Mouse (Mus musculus) testis, adult 2 months (tissue): ENCODE results near the gene Traf4. TPM values are rescaled to one million over a fixed set of nuclear protein-coding genes. Genes with fewer than 3 reads are reported as not detected.
A peak's percentile ranks its signal among the peaks of the same experiment; 100 is the strongest.
"Not testable (repeated sequence)": the region's sequence is repeated elsewhere in the genome, so short reads cannot be mapped to it uniquely, and the experiment has no call there.

Source experiments
- H3K27ac ChIP-seq: fragments of 200-500 bp; 2 replicates; pipeline ENCODE4 v1.5.1; 2012; ENCODE audit warnings: low read depth, low read length; ENCODE audit not compliant: control insufficient read depth, insufficient read depth
- H3K27me3 ChIP-seq: fragments of 200-500 bp; 2 replicates; pipeline ENCODE4 v1.6.1; 2012; ENCODE audit warnings: mild to moderate bottlenecking, low read length, moderate library complexity; ENCODE audit not compliant: control insufficient read depth, insufficient read depth
- H3K36me3 ChIP-seq: fragments of 200-500 bp; 2 replicates; pipeline ENCODE4 v1.6.1; 2012; ENCODE audit warnings: mild to moderate bottlenecking, low read length; ENCODE audit not compliant: control insufficient read depth, insufficient read depth
- H3K4me1 ChIP-seq: fragments of 200-500 bp; 2 replicates; pipeline ENCODE4 v1.6.1; 2012; ENCODE audit warnings: low read length; ENCODE audit not compliant: control insufficient read depth, insufficient read depth
- H3K4me3 ChIP-seq: fragments of 200-500 bp; 2 replicates; pipeline ENCODE4 v1.5.1; 2012; ENCODE audit warnings: low read depth, mild to moderate bottlenecking, low read length, moderate library complexity, mixed read lengths; ENCODE audit not compliant: control insufficient read depth
- CTCF ChIP-seq: fragments of 200-500 bp; IDR thresholded peaks from 2 replicates; pipeline ENCODE4 v1.5.1; 2012; ENCODE audit warnings: low read depth, mild to moderate bottlenecking, inconsistent platforms, low read length, moderate library complexity; ENCODE audit not compliant: control insufficient read depth, insufficient read depth, insufficient replicate concordance
- POLR2A ChIP-seq: fragments of 200-500 bp; IDR thresholded peaks from 2 replicates; pipeline ENCODE4 v1.6.1; 2012; ENCODE audit warnings: low read depth, mild to moderate bottlenecking, inconsistent platforms, low read length, moderate library complexity; ENCODE audit not compliant: control insufficient read depth
- polyA plus RNA-seq: library from polyadenylated mRNA; depleted of rRNA; stranded (reverse); fragments of >200 nt; gene quantifications from 2 replicates; pipeline ENCODE4 v1.2.3, GENCODE M21; 2012

Gene Traf4
- polyA plus RNA-seq, 1 experiment = 9.5 TPM

DNA sequence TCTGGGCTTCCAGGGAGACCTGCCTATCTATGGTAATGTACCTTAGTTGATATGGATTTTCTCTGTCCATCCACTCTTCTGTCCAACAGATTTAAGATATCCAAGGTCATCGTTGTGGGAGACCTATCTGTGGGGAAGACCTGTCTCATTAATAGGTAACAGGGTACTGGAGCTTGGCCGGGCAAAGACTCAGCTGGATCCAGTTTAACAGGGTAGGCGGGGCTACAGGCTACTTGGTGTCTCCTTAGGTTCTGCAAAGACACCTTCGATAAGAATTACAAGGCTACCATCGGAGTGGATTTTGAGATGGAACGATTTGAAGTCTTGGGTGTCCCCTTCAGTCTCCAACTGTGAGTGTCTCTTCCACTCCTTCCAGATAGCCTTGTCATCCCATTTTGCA, 24.7 kb upstream of the Traf4 start:
- Histone ChIP-seq H3K36me3 (no peaks in the 10 kb centered on the region), H3K4me3 (peak overlapping the region; percentile 13; the same call in 1 of the 2 replicates), H3K4me1 (peaks cover 9% of the 10 kb centered on the region), H3K27me3 (no peaks in the 10 kb centered on the region), H3K27ac (no peak overlapping the region)
- TF ChIP-seq POLR2A (no peak), CTCF (no peak)

GRCm38 (mm10) chr11:78189234-78190040, 24.0 kb upstream of the Traf4 start:
- TF ChIP-seq POLR2A (no peak), CTCF (no peak)
- peak overlapping the region; percentile 82 for H3K4me3 ChIP-seq
- H3K27me3 ChIP-seq = no peaks in the 10 kb centered on the region
- peaks cover 6% of the 10 kb centered on the region for H3K4me1 ChIP-seq
- no peaks in the 10 kb centered on the region for H3K36me3 ChIP-seq
- H3K27ac ChIP-seq = peak overlapping the region; percentile 81

DNA sequence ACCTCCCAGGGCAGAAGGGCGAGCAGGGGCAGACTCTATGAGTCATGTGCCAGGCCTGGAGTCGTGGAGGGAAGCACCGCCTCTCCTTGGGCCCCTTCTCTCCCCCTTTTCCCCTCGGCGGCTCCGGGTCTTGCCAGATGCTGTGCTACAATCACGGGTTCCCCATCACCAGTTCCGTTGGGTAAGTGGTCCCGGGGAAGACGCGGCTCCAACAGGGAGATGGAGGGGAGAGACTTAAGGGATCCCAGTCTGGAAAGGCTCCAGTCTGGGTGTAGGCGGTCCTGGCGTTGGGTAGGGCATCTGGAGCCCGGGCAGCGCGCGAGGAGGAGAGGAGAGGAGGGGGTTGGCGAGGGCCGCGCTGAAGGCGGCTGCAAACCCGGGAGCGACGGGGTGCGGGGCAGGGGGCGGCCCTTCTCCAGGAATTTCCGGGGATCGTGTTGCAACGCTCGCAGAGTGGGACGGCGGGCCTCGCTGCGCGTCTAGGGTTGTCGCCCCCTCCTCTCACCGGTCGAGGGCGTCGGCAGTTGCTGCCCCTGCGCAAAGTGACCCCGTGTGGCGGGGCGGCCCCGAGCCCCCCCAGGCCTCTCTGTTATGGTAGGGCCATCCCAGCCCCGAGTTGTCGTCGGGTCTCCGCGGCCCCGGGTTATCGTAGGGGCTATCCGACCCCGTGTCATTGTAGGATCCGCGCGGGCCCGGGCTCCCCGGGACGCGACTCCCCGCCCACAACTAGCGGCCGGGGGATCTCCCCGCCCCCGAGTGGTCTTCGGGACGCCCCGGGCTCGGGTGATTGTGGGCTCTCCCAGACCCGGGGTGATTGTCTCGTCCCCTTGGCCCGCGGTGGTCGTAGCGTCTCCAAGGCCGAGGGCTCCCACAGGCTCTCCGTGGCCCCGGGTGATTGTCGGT, 23.2 kb upstream of the Traf4 start, which contains the start of gene Rab34:
Gene Rab34, plus strand, starts transcription at position 100 of the 903 bp plus-strand sequence.
- no peaks in the 10 kb centered on the region for H3K27me3 ChIP-seq
- H3K36me3 ChIP-seq = no peaks in the 10 kb centered on the region
- peak within 1 kb of the TSS; percentile 82 for H3K4me3 ChIP-seq
- peak within 1 kb of the TSS; percentile 81 for H3K27ac ChIP-seq
- peak; percentile 43; the same call in 1 of the 2 replicates for TF ChIP-seq POLR2A
- TF ChIP-seq CTCF = no peak
- H3K4me1 ChIP-seq = peaks cover 6% of the 10 kb centered on the region

DNA sequence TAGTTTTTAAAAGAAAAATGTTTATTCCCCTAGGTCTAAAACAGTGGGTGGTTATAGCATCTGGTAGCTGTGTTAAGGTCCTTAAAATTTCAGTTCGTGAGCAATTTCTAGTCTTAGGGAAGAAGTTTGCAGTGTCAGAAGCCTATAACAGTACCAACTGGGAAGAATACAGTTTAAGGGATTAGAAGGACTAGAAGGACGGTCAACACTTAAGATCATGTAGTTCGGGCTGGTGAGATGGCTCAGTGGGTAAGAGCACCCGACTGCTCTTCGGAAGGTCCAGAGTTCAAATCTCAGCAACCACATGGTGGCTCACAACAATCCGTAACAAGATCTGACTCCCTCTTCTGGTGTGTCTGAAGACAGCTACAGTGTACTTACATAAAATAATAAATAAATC, 19.3 kb upstream of the Traf4 start:
- not testable (repeated sequence) for H3K4me3 ChIP-seq, H3K27me3 ChIP-seq, H3K27ac ChIP-seq, H3K4me1 ChIP-seq, H3K36me3 ChIP-seq

DNA sequence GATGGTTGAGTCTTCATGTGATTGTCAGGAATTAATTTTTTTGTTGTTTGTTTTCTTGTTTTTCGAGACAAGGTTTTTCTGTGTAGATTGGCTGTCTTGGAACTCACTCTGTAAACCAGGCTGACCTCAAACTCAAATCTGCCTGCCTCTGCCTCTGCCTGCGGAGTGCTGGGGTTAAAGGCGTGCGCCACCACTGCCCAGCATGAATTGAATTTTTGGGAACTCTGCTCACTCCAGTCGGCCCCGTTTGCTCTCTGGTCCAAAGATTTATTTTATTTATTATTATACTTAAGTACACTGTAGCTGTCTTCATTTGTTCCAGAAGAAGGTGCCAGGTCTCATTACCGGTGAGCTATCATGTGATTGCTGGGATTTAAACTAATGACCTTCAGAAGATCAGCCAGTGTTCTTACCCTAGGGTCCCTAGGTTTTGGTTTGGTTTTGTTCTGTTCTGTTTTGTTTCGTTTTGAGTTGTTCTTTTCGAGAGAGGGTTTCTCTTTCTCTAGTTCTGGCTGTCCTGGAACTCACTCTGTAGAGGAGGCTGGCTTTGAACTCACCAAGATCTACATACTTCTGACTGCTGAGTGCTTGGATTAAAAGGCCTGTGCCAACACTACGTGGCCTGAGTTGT, 18.6 kb upstream of the Traf4 start:
- peaks cover 10% of the 10 kb centered on the region for H3K4me1 ChIP-seq
- peaks cover 1% of the 10 kb centered on the region for H3K36me3 ChIP-seq
- no peak overlapping the region for H3K4me3 ChIP-seq
- H3K27me3 ChIP-seq = no peaks in the 10 kb centered on the region
- no peak for TF ChIP-seq POLR2A
- peak overlapping the region; percentile 44; the same call in 1 of the 2 replicates for H3K27ac ChIP-seq

- H3K27me3 ChIP-seq = no peaks in the 10 kb centered on the region
- peaks cover 1% of the 10 kb centered on the region for H3K36me3 ChIP-seq
- H3K27ac ChIP-seq = peak within 1 kb of the TSS; percentile 96
- no peak for TF ChIP-seq CTCF
- peak; percentile 74 for TF ChIP-seq POLR2A
- H3K4me3 ChIP-seq = peak within 1 kb of the TSS; percentile 100
- H3K4me1 ChIP-seq = peaks cover 11% of the 10 kb centered on the region
These were observed 17.8 kb upstream of the Traf4 start, which contains the start of gene Rpl23a for GRCm38 (mm10) chr11:78182961-78183844. Gene Rpl23a (minus strand): TSS chr11:78183584.

DNA sequence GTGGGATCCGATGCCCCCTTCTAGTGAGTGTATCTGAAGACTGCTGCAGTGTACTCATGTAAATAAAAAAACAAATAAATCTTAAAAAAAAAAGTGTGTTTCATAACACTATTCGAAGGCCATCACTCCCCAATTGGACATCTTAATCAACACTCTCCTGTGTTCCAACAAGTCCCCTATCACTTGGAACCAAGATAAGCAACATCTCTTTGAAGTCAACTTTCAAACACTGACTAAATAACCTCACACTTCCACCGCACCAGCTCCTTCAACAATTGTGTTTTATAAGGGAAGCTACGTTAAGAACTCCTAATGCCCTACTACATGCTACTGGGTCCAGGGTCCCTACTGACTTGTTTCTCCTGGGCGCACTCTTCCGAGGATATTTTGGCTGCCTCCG, 17.1 kb upstream of the Traf4 start:
- Histone ChIP-seq H3K27ac (no peak overlapping the region), H3K4me3 (peak overlapping the region; percentile 100), H3K4me1 (peaks cover 16% of the 10 kb centered on the region), H3K27me3 (no peaks in the 10 kb centered on the region), H3K36me3 (peaks cover 1% of the 10 kb centered on the region)
- TF ChIP-seq POLR2A (no peak), CTCF (no peak)
